Mouse (Mus musculus) spleen, postnatal 36 days (tissue): Measurements from ENCODE around the gene Gm21454.
"Not testable (repeated sequence)": the region's sequence is repeated elsewhere in the genome, so short reads cannot be mapped to it uniquely, and the experiment has no call there.

ENCODE experiments used
- DNase-seq, 2 experiments: peaks; one replicate each; pipeline ENCODE4 v3.0.0; 2022; ENCODE audit warnings: low spot score in 2 of 2, mixed read lengths in 1 of 2

The Gm21454 gene

DNA sequence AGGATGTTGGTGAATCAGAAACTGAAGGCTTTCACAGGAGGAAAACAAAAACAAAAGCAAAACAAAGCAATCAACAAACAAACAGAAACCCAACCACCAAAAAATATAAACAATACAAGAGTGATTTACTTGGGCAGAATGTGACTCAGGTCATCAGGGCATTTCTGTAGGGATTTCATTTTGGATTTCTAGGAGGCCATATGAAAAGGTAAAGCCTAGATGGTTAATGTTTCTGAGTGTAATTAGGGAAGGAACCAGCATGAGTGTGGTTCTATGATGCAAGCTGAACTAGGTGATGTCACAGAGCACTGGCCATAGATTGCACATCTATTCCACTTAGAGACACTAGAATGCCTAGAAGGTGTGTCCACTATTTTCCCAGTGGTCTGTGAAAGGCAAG lies at the start of gene Gm21454, which contains the start of gene Gm21440:
Gm21454 (plus strand) TSS at position 352 of the 400 bp plus-strand sequence.
Gm21440 (plus strand) TSS at position 301 of the 400 bp plus-strand sequence.
- DNase-seq = not testable (repeated sequence)

DNA sequence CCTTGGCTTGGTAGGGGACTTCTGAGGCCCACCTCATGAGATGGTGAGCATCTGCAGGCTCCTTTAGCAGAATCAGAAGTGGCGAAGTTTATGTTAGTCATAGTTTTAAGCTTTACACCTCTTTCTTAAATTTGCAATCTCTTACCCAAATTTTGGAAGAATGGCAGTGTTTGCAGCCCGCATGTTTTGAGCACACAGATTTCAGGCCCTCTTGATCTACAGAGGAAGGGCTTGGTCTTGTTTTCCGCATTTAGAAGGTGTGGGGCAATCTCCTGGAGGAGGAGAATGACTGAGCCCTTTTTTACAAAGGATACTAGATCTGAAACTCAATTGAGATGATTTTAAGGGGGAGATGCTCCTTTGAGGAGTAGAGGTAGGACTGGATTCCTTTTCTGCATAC lies 28.4 kb upstream of the Gm21454 start, which contains the start of gene Gm21828:
Gm21828 (minus strand) TSS at position 101 of the 400 bp plus-strand sequence.
- DNase-seq = not testable (repeated sequence)

DNA sequence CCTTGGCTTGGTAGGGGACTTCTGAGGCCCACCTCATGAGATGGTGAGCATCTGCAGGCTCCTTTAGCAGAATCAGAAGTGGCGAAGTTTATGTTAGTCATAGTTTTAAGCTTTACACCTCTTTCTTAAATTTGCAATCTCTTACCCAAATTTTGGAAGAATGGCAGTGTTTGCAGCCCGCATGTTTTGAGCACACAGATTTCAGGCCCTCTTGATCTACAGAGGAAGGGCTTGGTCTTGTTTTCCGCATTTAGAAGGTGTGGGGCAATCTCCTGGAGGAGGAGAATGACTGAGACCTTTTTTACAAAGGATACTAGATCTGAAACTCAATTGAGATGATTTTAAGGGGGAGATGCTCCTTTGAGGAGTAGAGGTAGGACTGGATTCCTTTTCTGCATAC lies 96.7 kb downstream of the Gm21454 start, which contains the start of gene Gm21725:
Gm21725 (minus strand) TSS at position 101 of the 400 bp plus-strand sequence.
- not testable (repeated sequence) for DNase-seq
